In genomic region chr2:154372151-154372829, GRCm38 (mm10) we compare ENCODE assay signal across 8 mouse cellular contexts. TPM values are rescaled to one million over a fixed set of nuclear protein-coding genes. Genes with fewer than 3 reads are reported as not detected.
A peak's percentile ranks its signal among the peaks of the same experiment; 100 is the strongest.
DNase-seq lines count a peak whose midpoint lies in the region; ATAC-seq and TF ChIP-seq lines count a peak whose summit lies in the region.

No protein-coding gene starts in this region.

- peak; percentile 93 for DNase-seq in A20 (ENCODE audit: low read depth, low spot score)
- peak; percentile 92 for DNase-seq in embryonic facial prominence, embryonic 14.5 days (ENCODE audit: low spot score)
- peak; percentile 90 for DNase-seq in heart, adult 8-10 months (ENCODE audit: low spot score)
- peak; percentile 84 to 91 for DNase-seq in kidney, adult 8-10 months
- DNase-seq in spleen, adult 18-20 months, result peak; percentile 69 to 88

- peak overlapping the region; percentile 94 for H3K9ac ChIP-seq in embryonic facial prominence, embryonic 14.5 days (ENCODE audit: low read depth, low read length)
- peak overlapping the region; percentile 94 for H3K9ac ChIP-seq in limb, embryonic 13.5 days
- H3K9ac ChIP-seq in midbrain, embryonic 15.5 days, result peak overlapping the region; percentile 97

- under 1% methylated on average over 42 of the region's 42 CpGs for WGBS in bone marrow, adult 2 months
- under 1% methylated on average over 40 of the region's 42 CpGs for WGBS in embryonic facial prominence, embryonic 14.5 days
- WGBS in limb, embryonic 13.5 days, result 0% methylated on average over 42 of the region's 42 CpGs
- WGBS in midbrain, embryonic 15.5 days, result under 1% methylated on average over 42 of the region's 42 CpGs

- H3K27ac ChIP-seq in bone marrow, adult 2 months (ENCODE audit: control insufficient read depth, insufficient read depth, low read depth, low read length, poor library complexity), result peak overlapping the region; percentile 81
- peak overlapping the region; percentile 87 for H3K27ac ChIP-seq in embryonic facial prominence, embryonic 14.5 days (replicated peaks; ENCODE audit: low read depth, low read length)
- H3K27ac ChIP-seq in limb, embryonic 13.5 days, result peak overlapping the region; percentile 93
- H3K27ac ChIP-seq in midbrain, embryonic 15.5 days, result peak overlapping the region; percentile 84

- peaks cover 23% of the 10 kb centered on the region for H3K36me3 ChIP-seq in embryonic facial prominence, embryonic 14.5 days (ENCODE audit: control insufficient read depth, insufficient read depth, low read length)
- peaks cover 19% of the 10 kb centered on the region for H3K36me3 ChIP-seq in limb, embryonic 13.5 days
- H3K36me3 ChIP-seq in midbrain, embryonic 15.5 days (replicated peaks), result peaks cover 5% of the 10 kb centered on the region; the same call in 1 of the 2 replicates

- ATAC-seq in embryonic facial prominence, embryonic 14.5 days (ENCODE audit: low read depth), result peak; percentile 94
- peak; percentile 92 for ATAC-seq in limb, embryonic 13.5 days (ENCODE audit: low FRiP score, low read depth)
- peak; percentile 91 for ATAC-seq in midbrain, embryonic 15.5 days (replicated peaks)

- H3K4me1 ChIP-seq in bone marrow, adult 2 months (ENCODE audit: control insufficient read depth, insufficient read depth, low read length), result no peaks in the 10 kb centered on the region
- no peaks in the 10 kb centered on the region for H3K4me1 ChIP-seq in embryonic facial prominence, embryonic 14.5 days (ENCODE audit: control insufficient read depth, insufficient read depth, low read length)
- peaks cover 4% of the 10 kb centered on the region; the same call in 1 of the 2 replicates for H3K4me1 ChIP-seq in limb, embryonic 13.5 days
- H3K4me1 ChIP-seq in midbrain, embryonic 15.5 days, result peaks cover 10% of the 10 kb centered on the region

- peak; percentile 93 for TF ChIP-seq POLR2A in bone marrow, adult 2 months (IDR thresholded peaks at IDR 0.05; ENCODE audit: borderline replicate concordance, control insufficient read depth, low read depth, low read length)

- peak overlapping the region; percentile 87 for H3K4me3 ChIP-seq in bone marrow, adult 2 months (replicated peaks; ENCODE audit: control insufficient read depth, low read depth, low read length)
- H3K4me3 ChIP-seq in embryonic facial prominence, embryonic 14.5 days (ENCODE audit: low read depth, low read length), result peak overlapping the region; percentile 83
- peak overlapping the region; percentile 83 for H3K4me3 ChIP-seq in limb, embryonic 13.5 days
- H3K4me3 ChIP-seq in midbrain, embryonic 15.5 days, result peak overlapping the region; percentile 93

- no peaks in the 10 kb centered on the region for H3K9me3 ChIP-seq in embryonic facial prominence, embryonic 14.5 days (ENCODE audit: control insufficient read depth, low read length)
- no peaks in the 10 kb centered on the region for H3K9me3 ChIP-seq in limb, embryonic 13.5 days
- no peaks in the 10 kb centered on the region for H3K9me3 ChIP-seq in midbrain, embryonic 15.5 days

- TF ChIP-seq CTCF in bone marrow, adult 2 months (IDR thresholded peaks at IDR 0.05; ENCODE audit: control insufficient read depth, insufficient read depth, low read length), result no peak; the same call in 1 of the 2 replicates

- no peaks in the 10 kb centered on the region for H3K27me3 ChIP-seq in embryonic facial prominence, embryonic 14.5 days (replicated peaks; ENCODE audit: control insufficient read depth, insufficient read depth, low read length)
- no peaks in the 10 kb centered on the region for H3K27me3 ChIP-seq in limb, embryonic 13.5 days
- no peaks in the 10 kb centered on the region for H3K27me3 ChIP-seq in midbrain, embryonic 15.5 days (replicated peaks)

- peak overlapping the region; percentile 77 for H3K4me2 ChIP-seq in embryonic facial prominence, embryonic 14.5 days (ENCODE audit: low read depth, low read length)
- H3K4me2 ChIP-seq in limb, embryonic 13.5 days (replicated peaks), result peak overlapping the region; percentile 75
- peak overlapping the region; percentile 81 for H3K4me2 ChIP-seq in midbrain, embryonic 15.5 days

RNA-seq across cellular contexts. Expression of gene Cdk5rap1, which starts 0.5 kb away (rescaled TPM):
- 4.4 and 16.3 TPM in 2 replicates for polyA plus RNA-seq in bone marrow, adult 2 months (2011; ENCODE audit: insufficient read depth, insufficient read length, low replicate concordance, missing spikeins)
- polyA plus RNA-seq in embryonic facial prominence, embryonic 14.5 days (2014; fragmentation: Nextera tagmentation; extraction: Ambion mirVana), result 16.4 and 24.1 TPM in 2 replicates
- total RNA-seq in heart, adult 8-10 months (2022), result 10 to 100 TPM; 17.0 to 21.7 (median 20.5) TPM
- 19.6 and 21.9 TPM in 2 replicates for polyA plus RNA-seq in limb, embryonic 13.5 days (2015; fragmentation: Nextera tagmentation; extraction: Ambion mirVana)
- polyA plus RNA-seq in midbrain, embryonic 15.5 days (2015; fragmentation: Nextera tagmentation; extraction: Ambion mirVana), result 14.0 and 16.5 TPM in 2 replicates

RNA-seq across cellular contexts. Expression of gene Snta1, which starts 35.6 kb away (rescaled TPM):
- 3.3 and 3.6 TPM in 2 replicates for polyA plus RNA-seq in bone marrow, adult 2 months (2011; ENCODE audit: insufficient read depth, insufficient read length, low replicate concordance, missing spikeins)
- 8.6 and 10.4 TPM in 2 replicates for polyA plus RNA-seq in embryonic facial prominence, embryonic 14.5 days (2014; fragmentation: Nextera tagmentation; extraction: Ambion mirVana)
- 10 to 100 TPM; 69.1 to 74.1 (median 72.8) TPM for total RNA-seq in heart, adult 8-10 months (2022)
- 7.4 and 8.2 TPM in 2 replicates for polyA plus RNA-seq in limb, embryonic 13.5 days (2015; fragmentation: Nextera tagmentation; extraction: Ambion mirVana)
- 10.2 and 13.2 TPM in 2 replicates for polyA plus RNA-seq in midbrain, embryonic 15.5 days (2015; fragmentation: Nextera tagmentation; extraction: Ambion mirVana)

Comparison
In these comparisons a context has a peak if more than half of its experiments do, and no peak if none do; other contexts are left out.
1. Peak in every context shown above with its lines: DNase-seq, ATAC-seq, H3K4me3 ChIP-seq and H3K27ac ChIP-seq.